Mouse (Mus musculus) CH12.LX (cell line): Measurements from ENCODE around the gene Dnah5. TPM values are rescaled to one million over a fixed set of nuclear protein-coding genes. Genes with fewer than 3 reads are reported as not detected.

Experiments used
- DNase-seq: peaks from one replicate; pipeline ENCODE4 v3.0.0-alpha.2; 2013; ENCODE audit errors: extremely low read depth
- H3K27ac ChIP-seq: 2 replicates; pipeline ENCODE4 v1.5.1; 2012; ENCODE audit warnings: low read depth, mild to moderate bottlenecking, control low read depth, moderate library complexity; ENCODE audit not compliant: insufficient read depth
- H3K27me3 ChIP-seq: replicated peaks from 2 replicates; pipeline ENCODE3; 2012; ENCODE audit warnings: inconsistent platforms
- H3K36me3 ChIP-seq, 2 experiments: replicated peaks in 1 of 2; 2 replicates each; pipeline versions ENCODE3 to v1.6.1; 2012; ENCODE audit warnings: inconsistent platforms in 1 of 2, low read length in 1 of 2, mild to moderate bottlenecking in 1 of 2, mixed read lengths in 1 of 2, moderate library complexity in 1 of 2; ENCODE audit not compliant: control insufficient read depth in 1 of 2, insufficient read depth in 1 of 2
- H3K4me1 ChIP-seq, 2 experiments: 2 replicates each; pipeline ENCODE4 v1.6.1; 2012; ENCODE audit warnings: inconsistent platforms in 1 of 2, moderate library complexity in 1 of 2; ENCODE audit not compliant: insufficient read depth in 2 of 2, control insufficient read depth in 1 of 2
- H3K4me2 ChIP-seq: 2 replicates; pipeline ENCODE4 v1.6.1; 2012; ENCODE audit warnings: low read depth, mild to moderate bottlenecking, control low read depth; ENCODE audit not compliant: poor library complexity, insufficient read depth, severe bottlenecking
- H3K4me3 ChIP-seq, 3 experiments: fragments of 150-350 bp in 1 of 3; sonication (generic) in 1 of 3; replicated peaks in 1 of 3; 2 replicates each; pipeline versions ENCODE3 to v1.5.1; 2011 to 2012; ENCODE audit warnings: low read depth in 2 of 3, low read length in 2 of 3, mild to moderate bottlenecking in 2 of 3, moderate library complexity in 2 of 3, control low read depth in 1 of 3, improper control_type of control experiment in 1 of 3, inconsistent platforms in 1 of 3, mixed read lengths in 1 of 3; ENCODE audit not compliant: poor library complexity in 1 of 3
- H3K79me2 ChIP-seq: replicated peaks from 2 replicates; pipeline ENCODE4 v1.6.1; 2012; ENCODE audit warnings: mild to moderate bottlenecking, moderate library complexity; ENCODE audit not compliant: control insufficient read depth, poor library complexity, insufficient read depth, severe bottlenecking; ENCODE audit errors: extremely low read depth
- H3K9ac ChIP-seq: 2 replicates; pipeline ENCODE4 v1.6.1; 2012; ENCODE audit warnings: low read depth, mild to moderate bottlenecking, control low read depth, moderate library complexity; ENCODE audit not compliant: insufficient read depth
- H3K9me3 ChIP-seq: replicated peaks from 2 replicates; pipeline ENCODE3; 2012; ENCODE audit warnings: low read length, inconsistent platforms, mixed read lengths
- CHD1 ChIP-seq: IDR thresholded peaks from 2 replicates; pipeline ENCODE4 v1.6.1; 2012; ENCODE audit warnings: low read depth, low read length, improper control_type of control experiment, inconsistent platforms
- CHD2 ChIP-seq: IDR thresholded peaks from 2 replicates; pipeline ENCODE4 v1.6.1; 2011; ENCODE audit warnings: low read length, improper control_type of control experiment
- CTCF ChIP-seq, 2 experiments: IDR thresholded peaks in 1 of 2; conservative IDR thresholded peaks in 1 of 2; 2 replicates each; pipeline ENCODE4 v1.5.1; 2011 to 2012; ENCODE audit warnings: low read depth in 2 of 2, low read length in 2 of 2, improper control_type of control experiment in 1 of 2, inconsistent platforms in 1 of 2, mild to moderate bottlenecking in 1 of 2, moderate library complexity in 1 of 2
- ELF1 ChIP-seq: IDR thresholded peaks from 2 replicates; pipeline ENCODE4 v1.6.1; 2014; ENCODE audit warnings: low read depth, mild to moderate bottlenecking, inconsistent platforms, low read length, improper control_type of control experiment
- EP300 ChIP-seq: IDR thresholded peaks from 2 replicates; pipeline ENCODE4 v1.6.1; 2011; ENCODE audit warnings: low read length, improper control_type of control experiment
- ETS1 ChIP-seq: conservative IDR thresholded peaks from 2 replicates; pipeline ENCODE4 v1.6.1; 2012; ENCODE audit warnings: low read depth, mild to moderate bottlenecking, inconsistent platforms, low read length, improper control_type of control experiment, moderate library complexity
- GABPA ChIP-seq: IDR thresholded peaks from 2 replicates; pipeline ENCODE4 v1.6.1; 2012; ENCODE audit warnings: low read depth, low read length, improper control_type of control experiment, inconsistent platforms; ENCODE audit not compliant: insufficient replicate concordance
- JUN ChIP-seq: IDR thresholded peaks from 2 replicates; pipeline ENCODE4 v1.6.1; 2011; ENCODE audit warnings: low read depth, mild to moderate bottlenecking, low read length, improper control_type of control experiment, moderate library complexity; ENCODE audit not compliant: insufficient read depth
- KAT2A ChIP-seq: IDR thresholded peaks from 2 replicates; pipeline ENCODE4 v1.6.1; 2012; ENCODE audit warnings: low read length, improper control_type of control experiment, inconsistent platforms; ENCODE audit not compliant: insufficient replicate concordance
- MAX ChIP-seq: IDR thresholded peaks from 2 replicates; pipeline ENCODE4 v1.6.1; 2011; ENCODE audit warnings: low read length, improper control_type of control experiment
- MAZ ChIP-seq: IDR thresholded peaks from 2 replicates; pipeline ENCODE4 v1.6.1; 2012; ENCODE audit warnings: low read depth, mild to moderate bottlenecking, inconsistent platforms, low read length, improper control_type of control experiment, moderate library complexity
- MYC ChIP-seq: IDR thresholded peaks from 2 replicates; pipeline ENCODE4 v1.6.1; 2011; ENCODE audit warnings: low read depth, mild to moderate bottlenecking, improper control_type of control experiment, low read length
- NELFE ChIP-seq: IDR thresholded peaks from 2 replicates; pipeline ENCODE4 v1.6.1; 2011; ENCODE audit warnings: low read depth, low read length, improper control_type of control experiment
- NRF1 ChIP-seq: IDR thresholded peaks from 2 replicates; pipeline ENCODE4 v1.6.1; 2014; ENCODE audit warnings: low read depth, mild to moderate bottlenecking, inconsistent platforms, low read length, improper control_type of control experiment, moderate library complexity
- PAX5 ChIP-seq: IDR thresholded peaks from 2 replicates; pipeline ENCODE4 v1.6.1; 2012; ENCODE audit warnings: low read length, inconsistent platforms, mixed read lengths
- POLR2AphosphoS2 ChIP-seq: IDR thresholded peaks from 2 replicates; pipeline ENCODE4 v1.6.1; 2011; ENCODE audit warnings: low read depth, low read length, improper control_type of control experiment
- RAD21 ChIP-seq: IDR thresholded peaks from 2 replicates; pipeline ENCODE4 v1.6.1; 2011; ENCODE audit warnings: low read depth, mild to moderate bottlenecking, low read length, improper control_type of control experiment, moderate library complexity
- RCOR1 ChIP-seq: conservative IDR thresholded peaks from 2 replicates; pipeline ENCODE4 v1.6.1; 2012; ENCODE audit warnings: low read depth, mild to moderate bottlenecking, inconsistent platforms, low read length, improper control_type of control experiment
- SIN3A ChIP-seq: IDR thresholded peaks from 2 replicates; pipeline ENCODE4 v1.6.1; 2012; ENCODE audit warnings: low read length, improper control_type of control experiment, inconsistent platforms
- TCF12 ChIP-seq: IDR thresholded peaks from 2 replicates; pipeline ENCODE4 v1.6.1; 2014; ENCODE audit warnings: low read depth, mild to moderate bottlenecking, inconsistent platforms, low read length, improper control_type of control experiment
- USF2 ChIP-seq: conservative IDR thresholded peaks from 2 replicates; pipeline ENCODE4 v1.6.1; 2011; ENCODE audit warnings: low read depth, low read length, improper control_type of control experiment
- ZNF384 ChIP-seq: IDR thresholded peaks from 2 replicates; pipeline ENCODE4 v1.6.1; 2012; ENCODE audit warnings: low read depth, low read length, improper control_type of control experiment, inconsistent platforms
- dilution Hi-C: fragments of 300-500 bp; cut with MboI; formaldehyde crosslinking; loops from 2 replicates; pipeline ENCODE4 v1.14.3; 2020; ENCODE audit warnings: low sequenced_read_pairs; ENCODE audit not compliant: extremely low pct_unique_long_range_greater_than_20kb, extremely low pct_ligation_motif_present
- in situ Hi-C: fragments of 300-500 bp; cut with MboI; formaldehyde crosslinking; loops from 3 replicates; pipeline ENCODE4 v1.14.3; 2019; ENCODE audit warnings: low sequenced_read_pairs, low pct_ligation_motif_present, low pct_unique_long_range_greater_than_20kb, mixed read lengths
- polyA plus RNA-seq: library from polyadenylated mRNA; unstranded; fragments of >175 nt; gene quantifications from 2 replicates; pipeline ENCODE4 v1.2.1, GENCODE M21; 2012; ENCODE audit warnings: low read depth; ENCODE audit not compliant: insufficient read length
- total RNA-seq, 2 experiments: library from RNA; depleted of rRNA; stranded (reverse); fragments of 300-350 nt in 1 of 2; fragments of >200 nt in 1 of 2; gene quantifications; 2 replicates each; pipeline ENCODE4 v1.2.3; 2012 to 2014

Gene Dnah5
- total and polyA plus RNA-seq, 3 experiments = under 0.01 to 0.01 TPM; not detected in 1

- Histone ChIP-seq H3K9me3 (no peaks in the 10 kb centered on the region), H3K4me2 (no peak overlapping the region), H3K27ac (no peak overlapping the region), H3K27me3 (no peaks in the 10 kb centered on the region), H3K79me2 (no peaks in the 10 kb centered on the region), H3K9ac (no peak overlapping the region), H3K4me3 (no peak overlapping the region), H3K4me1 (peaks cover 0 to 11% of the 10 kb centered on the region in 2 experiments; a peak in 1 of 4 replicates), H3K36me3 (no peaks in the 10 kb centered on the region)
- DNase-seq = no peak
- dilution Hi-C loops = no loop called here
- in situ Hi-C loops = no loop called here
- no peak for TF ChIP-seq RCOR1
- no peak for TF ChIP-seq GABPA
- no peak for TF ChIP-seq MAZ
- no peak for TF ChIP-seq MYC
- no peak for TF ChIP-seq MAX
- TF ChIP-seq KAT2A = no peak
- TF ChIP-seq CHD2 = no peak
- TF ChIP-seq EP300 = no peak
- no peak for TF ChIP-seq CHD1
- no peak for TF ChIP-seq ELF1
- TF ChIP-seq POLR2AphosphoS2 = no peak
- TF ChIP-seq TCF12 = no peak
- TF ChIP-seq NRF1 = no peak
- no peak for TF ChIP-seq JUN
- TF ChIP-seq ETS1 = no peak
- TF ChIP-seq RAD21 = no peak
- no peak for TF ChIP-seq SIN3A
These were observed 37.5 kb upstream of the Dnah5 start for GRCm38 (mm10) chr15:28166090-28166489.

DNA sequence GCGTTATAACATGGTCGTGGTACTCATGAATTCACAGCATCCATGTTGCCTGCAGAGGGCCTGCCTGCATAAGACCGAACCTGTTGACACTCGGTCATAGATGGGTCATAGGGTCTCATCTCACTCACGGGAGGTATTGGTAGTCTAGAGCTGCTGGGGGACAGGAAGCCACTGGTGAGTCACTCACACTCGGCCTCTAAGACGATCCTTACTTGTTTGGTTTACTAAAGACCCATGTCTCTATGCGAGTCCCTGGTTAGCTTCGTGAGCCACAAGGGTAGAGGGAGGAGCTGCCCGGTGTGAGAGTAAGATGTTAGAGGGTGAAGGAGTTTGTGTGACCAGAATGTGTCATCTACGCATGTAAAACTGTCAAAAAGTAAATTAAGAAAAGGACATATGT lies 24.6 kb upstream of the Dnah5 start:
- Histone ChIP-seq H3K27me3 (peaks cover 7% of the 10 kb centered on the region), H3K9me3 (peaks cover 5% of the 10 kb centered on the region), H3K4me3 (no peak overlapping the region), H3K4me1 (peaks cover 0 to 7% of the 10 kb centered on the region in 2 experiments; a peak in 2 of 4 replicates), H3K27ac (no peak overlapping the region), H3K4me2 (no peak overlapping the region), H3K36me3 (no peaks in the 10 kb centered on the region), H3K79me2 (no peaks in the 10 kb centered on the region), H3K9ac (no peak overlapping the region)
- TF ChIP-seq RAD21 (no peak), POLR2AphosphoS2 (no peak), NELFE (no peak), ETS1 (no peak), MAZ (no peak), PAX5 (no peak), CTCF (conservative IDR thresholded peaks at IDR 0.05 in 1 of 2, IDR thresholded peaks at IDR 0.05 in 1 of 2; ENCODE audit: low read depth in 2 of 2, low read length in 2 of 2) (no peak), MAX (no peak), CHD1 (no peak), USF2 (no peak), GABPA (no peak), ZNF384 (no peak), RCOR1 (no peak)
- in situ Hi-C loops (no loop called here), dilution Hi-C loops (no loop called here)
- no peak for DNase-seq
